ENCODE assay signal across 8 mouse cellular contexts in the genomic region with DNA sequence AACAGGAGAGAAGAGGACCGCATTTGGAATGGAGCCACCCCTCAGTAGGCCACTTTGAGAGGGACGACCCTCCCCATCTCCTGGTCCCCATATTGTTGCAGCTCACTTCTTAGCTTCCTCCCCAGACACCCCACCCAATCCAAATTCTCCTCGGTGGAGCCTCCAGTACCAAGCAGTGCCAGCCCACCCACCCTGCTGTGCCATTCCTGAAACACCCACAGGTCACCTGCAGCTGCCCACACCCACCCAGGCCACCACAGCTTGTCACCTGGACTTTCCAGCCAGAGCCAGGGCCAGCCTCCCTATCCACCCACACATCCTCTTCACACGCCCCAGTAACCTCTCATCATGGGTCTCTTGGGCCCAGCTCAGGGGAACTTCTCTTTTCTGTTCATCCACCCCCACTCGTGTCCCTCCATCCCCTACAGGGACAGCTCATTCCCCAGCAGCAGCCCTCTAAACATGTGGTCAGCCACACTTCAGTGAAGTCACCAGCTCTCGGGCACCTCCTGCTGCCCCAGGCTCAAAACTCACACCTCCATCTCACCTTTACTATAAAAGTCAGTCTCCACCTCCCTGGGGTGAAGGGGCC. TPM values are rescaled to one million over a fixed set of nuclear protein-coding genes. Genes with fewer than 3 reads are reported as not detected.
DNase-seq lines count a peak whose midpoint lies in the region; ATAC-seq lines count a peak whose summit lies in the region.

No protein-coding gene starts in this region.

- H3K9me3 ChIP-seq in forebrain, embryonic 11.5 days (ENCODE audit: control insufficient read depth, low read length) = no peaks in the 10 kb centered on the region

- peak overlapping the region; percentile 97; the same call in 1 of the 2 replicates for H3K4me2 ChIP-seq in forebrain, embryonic 11.5 days (ENCODE audit: low read depth, low read length, severe bottlenecking)

- ATAC-seq in forebrain, embryonic 11.5 days (replicated peaks; ENCODE audit: low FRiP score) = no peak
- peak; percentile 85 for ATAC-seq in neutrophil, adult 5-6 weeks (ENCODE audit: extremely low read depth, insufficient number of reproducible peaks, low FRiP score, poor library complexity, severe bottlenecking)

- no peaks in the 10 kb centered on the region for H3K36me3 ChIP-seq in forebrain, embryonic 11.5 days (ENCODE audit: control insufficient read depth, insufficient read depth, low read length)

- WGBS in forebrain, embryonic 11.5 days = 17% methylated on average over 6 of the region's 6 CpGs

- H3K27me3 ChIP-seq in forebrain, embryonic 11.5 days (ENCODE audit: control insufficient read depth, insufficient read depth, low read length) = peaks cover 2% of the 10 kb centered on the region

- peak overlapping the region; percentile 67; the same call in 1 of the 2 replicates for H3K9ac ChIP-seq in forebrain, embryonic 11.5 days (ENCODE audit: low read length)

- no peak overlapping the region for H3K27ac ChIP-seq in forebrain, embryonic 11.5 days (ENCODE audit: low read depth, low read length)

- intact Hi-C loops in left cerebral cortex, postnatal 25 days (cut with DNase I) = loop anchor here (1.0 to 5.0 kb wide), 2 partner anchors 24 to 40 kb away; no protein-coding TSS in a partner anchor
- intact Hi-C loops in left cerebral cortex, postnatal 14 days (cut with DNase I) = no loop called here

- no peak overlapping the region for H3K4me3 ChIP-seq in forebrain, embryonic 11.5 days (ENCODE audit: low read depth, low read length)

- peaks cover 13% of the 10 kb centered on the region for H3K4me1 ChIP-seq in forebrain, embryonic 11.5 days (replicated peaks; ENCODE audit: control insufficient read depth, insufficient read depth, low read length)

- DNase-seq in left cerebral cortex, postnatal 25 days (ENCODE audit: low spot score in 2 of 2) = peak; percentile 16 to 58
- no peak for DNase-seq in left cerebral cortex, postnatal 14 days (ENCODE audit: low spot score in 2 of 2)
- no peak for DNase-seq in forebrain, embryonic 11.5 days (ENCODE audit: low spot score)
- DNase-seq in kidney, postnatal 25 days = peak; percentile 5 to 50
- DNase-seq in frontal cortex, postnatal 25 days (ENCODE audit: low spot score in 2 of 2) = no peak
- DNase-seq in testis, postnatal 14 days (ENCODE audit: low spot score) = no peak
- no peak for DNase-seq in ovary, postnatal 36 days (ENCODE audit: low spot score)

RNA-seq across cellular contexts. Expression of gene Shank1, which starts 1.8 kb away (rescaled TPM):
- 100 to 1,000 TPM; 571 to 587 TPM for total RNA-seq in left cerebral cortex, postnatal 25 days (2021)
- 100 to 1,000 TPM; 512 to 537 TPM for total RNA-seq in left cerebral cortex, postnatal 14 days (2021)
- polyA plus RNA-seq in forebrain, embryonic 11.5 days (2014; fragmentation: Nextera tagmentation; extraction: Ambion mirVana) = 3.6 and 4.2 TPM in 2 replicates
- total RNA-seq in neutrophil, adult 5-6 weeks (2017) = 2.1 and 5.9 TPM in 2 replicates

RNA-seq across cellular contexts. Expression of gene Clec11a, which starts 5.1 kb away (rescaled TPM):
- total RNA-seq in left cerebral cortex, postnatal 25 days (2021) = 1 to 10 TPM; 3.5 to 3.9 TPM
- total RNA-seq in left cerebral cortex, postnatal 14 days (2021) = 1 to 10 TPM; 2.6 to 3.6 TPM
- 3.2 TPM in 2 replicates for polyA plus RNA-seq in forebrain, embryonic 11.5 days (2014; fragmentation: Nextera tagmentation; extraction: Ambion mirVana)
- total RNA-seq in neutrophil, adult 5-6 weeks (2017) = 3.3 and 4.3 TPM in 2 replicates

RNA-seq across cellular contexts. Expression of gene Gm15517, which starts 50.6 kb away (rescaled TPM):
- total RNA-seq in left cerebral cortex, postnatal 25 days (2021) = not detected
- not detected for total RNA-seq in left cerebral cortex, postnatal 14 days (2021)
- polyA plus RNA-seq in forebrain, embryonic 11.5 days (2014; fragmentation: Nextera tagmentation; extraction: Ambion mirVana) = not detected in 2 replicates
- not detected in 2 replicates for total RNA-seq in neutrophil, adult 5-6 weeks (2017)

RNA-seq across cellular contexts. Expression of gene Acp4, which starts 54.6 kb away (rescaled TPM):
- not detected for total RNA-seq in left cerebral cortex, postnatal 25 days (2021)
- total RNA-seq in left cerebral cortex, postnatal 14 days (2021) = not detected
- 0.17 TPM in 1 of 2 replicates, not detected in the other for polyA plus RNA-seq in forebrain, embryonic 11.5 days (2014; fragmentation: Nextera tagmentation; extraction: Ambion mirVana)
- total RNA-seq in neutrophil, adult 5-6 weeks (2017) = not detected in 2 replicates

Comparison
In these comparisons a context has a peak if more than half of its experiments do, and no peak if none do; other contexts are left out.
1. DNase-seq: peak in left cerebral cortex, postnatal 25 days (2 of 2) and kidney, postnatal 25 days (2 of 2); none in left cerebral cortex, postnatal 14 days (0 of 2), forebrain, embryonic 11.5 days (single experiment), frontal cortex, postnatal 25 days (0 of 2), testis, postnatal 14 days (single experiment) and ovary, postnatal 36 days (single experiment).
2. RNA of gene Shank1, which starts 1.8 kb away (total RNA-seq): 571 to 587 TPM in left cerebral cortex, postnatal 25 days and 512 to 537 TPM in left cerebral cortex, postnatal 14 days; 2.1 to 5.9 TPM in neutrophil, adult 5-6 weeks; every median in the first group is over 10 times any median in the second.